Mouse (Mus musculus) left cerebral cortex, postnatal 4 days (tissue): Measurements from ENCODE around the gene Ess2. TPM values are rescaled to one million over a fixed set of nuclear protein-coding genes. Genes with fewer than 3 reads are reported as not detected.
"Not testable (repeated sequence)": the region's sequence is repeated elsewhere in the genome, so short reads cannot be mapped to it uniquely, and the experiment has no call there.

Experiments used
- DNase-seq: peaks from one replicate; pipeline ENCODE4 v3.0.0-alpha.2; 2022
- intact Hi-C: fragments of 180-260 bp; cut with DNase I; formaldehyde crosslinking; loops from one replicate; pipeline ENCODE4 v1.15.1; 2025
- total RNA-seq, 2 experiments: library from RNA; stranded (reverse); gene quantifications; 2 replicates each; pipeline ENCODE4 v1.2.3; 2021

Ess2 gene
- 10 to 100 TPM; 40.7 to 45.1 TPM for total RNA-seq

DNA sequence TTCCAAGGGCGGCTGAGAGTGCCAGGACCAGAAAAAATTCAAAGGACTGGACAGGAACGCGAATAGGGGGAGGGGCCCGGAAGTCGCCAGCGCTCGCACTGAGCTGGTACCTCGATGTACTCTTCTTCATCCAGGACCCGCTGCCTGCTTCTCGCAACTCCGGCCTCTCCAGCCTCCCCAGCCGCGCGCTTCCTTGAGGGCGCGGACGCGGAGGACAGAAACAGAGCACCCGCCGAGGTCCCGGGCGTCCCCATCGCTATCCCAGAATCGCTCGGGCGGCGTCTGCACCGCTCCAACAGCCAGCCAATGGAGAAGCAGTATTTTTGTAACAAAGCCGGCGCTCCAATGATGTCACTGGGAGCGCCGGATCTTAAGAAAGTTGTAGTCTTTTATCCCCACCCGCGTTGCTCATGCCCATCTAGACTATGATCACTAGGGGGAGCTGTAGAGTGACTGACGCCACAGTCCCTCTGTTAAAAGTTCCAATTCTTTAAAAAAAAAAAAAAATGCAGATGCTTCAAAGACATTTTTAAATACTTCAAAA lies at the start of gene Ess2:
Gene Ess2 (minus strand): TSS at position 297 of the 544 bp plus-strand sequence.
- DNase-seq = peak; percentile 89
- intact Hi-C loops = no loop called here

DNA sequence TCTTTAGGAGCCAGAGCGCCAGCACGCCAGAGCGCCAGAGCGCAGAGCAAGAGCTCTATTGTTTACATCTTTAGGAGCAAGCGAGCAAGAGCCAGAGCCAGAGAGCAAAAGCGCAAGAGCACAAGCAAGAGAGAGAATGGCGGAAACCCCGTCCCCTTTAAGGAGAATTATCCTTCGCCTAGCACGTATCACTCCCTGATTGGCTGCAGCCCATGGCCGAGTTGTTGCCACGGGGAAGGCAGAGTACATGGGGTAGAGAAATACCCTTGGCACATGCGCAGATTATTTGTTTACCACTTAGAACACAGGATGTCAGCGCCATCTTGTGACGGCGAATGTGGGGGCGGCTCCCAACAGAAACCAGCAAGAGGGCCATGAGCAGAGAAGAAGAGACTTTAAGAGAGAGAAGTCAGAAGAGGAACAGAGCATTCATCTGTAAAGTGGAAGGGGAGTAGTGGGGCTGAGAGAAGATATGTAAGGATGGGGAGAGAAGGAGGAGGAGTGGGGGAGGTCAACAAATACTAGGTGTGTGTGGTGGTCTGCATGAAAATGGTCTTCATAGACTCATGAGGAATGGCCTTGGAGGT lies 45.0 kb upstream of the Ess2 start:
- DNase-seq, intact Hi-C loops: not testable (repeated sequence)

DNA sequence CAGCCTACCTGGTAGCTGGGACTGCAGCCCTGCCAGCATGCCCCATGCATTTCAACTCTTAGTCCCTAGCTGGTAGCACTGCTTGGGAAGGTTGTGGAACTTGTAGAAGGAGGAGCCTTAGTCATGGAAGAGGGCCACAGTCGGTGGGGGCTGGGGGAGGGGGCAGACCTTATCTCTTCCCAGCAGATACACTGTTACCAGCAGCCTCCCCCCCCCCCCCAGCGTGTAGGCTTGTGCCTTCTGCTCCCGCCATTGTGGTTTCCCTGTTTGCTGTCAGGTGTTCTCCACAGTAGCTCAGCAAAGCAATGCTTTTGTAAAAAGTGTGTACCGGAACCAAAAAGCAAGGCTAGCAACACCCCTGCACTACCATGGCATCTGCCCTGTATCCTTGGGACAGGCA lies 40.5 kb upstream of the Ess2 start:
- intact Hi-C loops = no loop called here
- DNase-seq = no peak

DNA sequence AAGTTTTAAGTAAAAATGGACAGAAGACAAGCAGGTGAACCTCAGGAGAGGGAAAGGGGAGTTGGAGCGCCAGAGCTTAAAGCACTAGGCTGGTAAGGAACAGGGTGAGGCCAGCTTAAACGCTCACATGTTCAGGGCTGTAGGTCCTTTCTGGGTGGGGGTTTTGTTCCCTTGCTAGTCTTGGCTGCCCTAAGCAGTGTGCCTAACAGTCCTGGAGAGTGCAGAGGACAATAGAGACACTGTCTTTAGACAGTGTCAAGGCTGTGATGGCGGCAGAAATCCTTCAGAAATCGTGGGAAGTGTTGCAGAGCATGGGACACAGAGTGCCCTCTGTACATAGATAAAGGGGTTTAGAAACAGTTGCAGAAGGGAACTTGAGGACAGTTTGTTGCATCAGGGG lies 38.9 kb upstream of the Ess2 start:
- no peak for DNase-seq
- intact Hi-C loops = no loop called here

DNA sequence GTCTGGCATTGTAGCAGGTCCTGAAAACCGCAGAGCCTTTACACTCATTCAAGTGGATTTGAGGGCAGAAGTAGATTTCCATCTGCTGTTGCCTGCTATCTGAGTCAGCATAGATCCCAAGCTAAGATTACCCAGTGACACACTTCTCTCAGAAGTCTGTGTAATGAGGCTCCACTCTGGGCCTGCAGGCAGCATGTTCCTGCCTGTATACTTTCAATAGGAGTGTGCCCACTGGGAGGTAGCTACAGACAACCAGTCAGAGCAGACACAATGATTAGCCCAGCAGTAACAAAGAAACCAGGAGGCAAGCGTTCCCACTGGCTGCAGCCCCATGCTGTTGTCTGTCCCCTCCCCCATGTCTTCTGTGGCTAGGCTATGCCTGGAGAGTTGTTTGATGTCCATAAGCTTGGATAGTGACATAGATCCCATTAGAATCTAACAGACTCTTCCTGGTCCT lies 38.3 kb upstream of the Ess2 start:
- DNase-seq = no peak
- intact Hi-C loops = no loop called here

DNA sequence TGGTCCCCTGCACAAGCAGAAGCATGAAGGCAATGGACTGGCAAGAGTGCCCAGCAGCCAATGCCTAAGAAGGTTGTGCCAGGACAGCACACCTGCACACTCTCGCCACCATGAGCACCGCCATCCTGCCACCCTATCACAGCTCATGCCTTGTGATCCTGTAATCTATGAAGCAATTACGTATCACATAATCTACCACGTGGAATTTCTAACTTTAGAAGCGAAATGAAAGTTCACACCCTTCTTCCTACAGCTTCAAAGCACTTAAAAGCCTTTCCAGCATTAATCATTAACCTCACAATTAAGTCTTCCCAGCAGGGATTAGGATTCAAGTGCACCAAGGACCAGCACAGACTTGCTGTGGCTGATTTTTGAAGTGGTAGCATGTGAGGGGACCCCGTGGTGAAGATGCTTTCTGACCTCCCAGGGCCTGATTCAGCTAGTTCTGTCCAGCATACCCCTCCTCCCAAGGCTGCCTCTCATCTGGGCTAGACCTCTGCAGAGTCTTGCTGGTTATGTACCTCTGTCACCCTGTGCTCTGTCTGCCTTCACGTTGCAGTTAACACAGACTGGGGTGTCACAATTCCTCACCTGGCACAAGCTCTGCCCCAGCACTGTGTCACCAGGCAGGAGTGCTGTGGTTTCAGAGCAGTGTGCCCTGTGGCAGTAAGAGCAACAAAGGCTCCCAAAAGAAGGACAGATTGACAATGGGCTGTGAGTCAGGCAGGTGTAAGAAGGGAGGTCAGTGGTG lies 34.1 kb upstream of the Ess2 start:
- intact Hi-C loops = no loop called here
- no peak for DNase-seq

DNA sequence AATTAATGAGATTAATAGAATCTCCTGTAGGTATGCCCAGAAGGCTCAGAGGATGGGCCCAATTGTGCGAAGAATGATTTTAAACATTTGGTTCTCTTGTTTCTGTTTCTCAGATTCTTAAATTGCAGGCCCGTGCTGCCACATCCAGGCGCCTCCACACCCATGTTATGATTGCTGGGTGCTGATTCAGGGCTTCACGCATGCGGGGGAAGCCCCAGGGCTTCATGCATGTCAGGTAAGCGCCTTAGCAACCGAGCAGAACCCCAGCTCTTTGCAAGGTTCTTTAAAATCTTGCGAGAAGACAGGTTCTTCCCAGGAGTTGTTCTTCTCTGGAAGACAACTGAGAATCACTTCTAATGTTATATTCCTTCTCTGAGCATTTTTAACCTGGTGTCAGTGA lies 32.3 kb upstream of the Ess2 start:
- intact Hi-C loops = no loop called here
- no peak for DNase-seq

DNA sequence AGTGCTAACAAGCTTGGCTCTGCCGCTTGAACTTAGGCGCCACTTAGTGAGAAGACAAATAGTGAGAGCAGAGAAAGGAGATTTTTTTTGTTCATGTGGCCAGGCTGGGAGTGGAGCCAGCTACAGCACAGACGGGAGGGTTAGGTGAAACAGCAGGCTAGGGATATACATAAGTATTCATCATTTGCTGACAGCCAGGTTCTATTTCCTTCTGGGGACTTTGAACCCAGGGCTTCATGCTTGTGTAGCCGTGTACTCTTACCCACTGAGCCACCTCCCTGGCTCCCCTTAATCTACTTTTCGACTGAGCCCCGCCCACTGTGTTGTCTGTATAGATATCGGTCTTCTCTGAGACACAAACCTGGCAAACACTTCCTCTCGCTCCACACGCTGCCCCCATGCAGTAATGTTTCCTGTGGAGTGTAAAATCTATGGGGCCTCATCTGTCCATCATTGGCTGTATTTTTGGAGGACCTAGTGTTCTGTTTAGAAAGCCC lies 28.2 kb upstream of the Ess2 start:
- DNase-seq = no peak
- intact Hi-C loops = no loop called here

DNA sequence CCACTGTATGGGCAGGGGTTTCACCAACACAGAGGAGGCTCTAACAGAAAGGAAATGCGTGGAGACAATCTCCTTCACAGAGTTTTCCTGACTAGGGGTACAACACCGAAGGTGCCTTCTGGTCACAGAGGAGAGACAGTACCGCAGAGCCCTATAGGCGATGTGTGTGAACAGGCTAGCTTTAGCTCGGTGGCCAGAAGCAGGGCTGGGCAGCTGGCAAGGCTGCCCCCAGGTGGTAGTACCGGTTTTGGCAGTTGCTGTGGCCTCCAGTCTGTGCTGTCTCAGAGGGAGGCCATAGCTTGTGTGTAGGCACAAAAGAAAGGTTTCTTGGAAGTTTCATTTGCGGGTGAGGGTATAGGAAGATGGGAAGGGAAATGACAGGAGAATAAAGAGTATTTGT lies 27.7 kb upstream of the Ess2 start:
- DNase-seq = peak; percentile 73
- intact Hi-C loops = no loop called here

DNA sequence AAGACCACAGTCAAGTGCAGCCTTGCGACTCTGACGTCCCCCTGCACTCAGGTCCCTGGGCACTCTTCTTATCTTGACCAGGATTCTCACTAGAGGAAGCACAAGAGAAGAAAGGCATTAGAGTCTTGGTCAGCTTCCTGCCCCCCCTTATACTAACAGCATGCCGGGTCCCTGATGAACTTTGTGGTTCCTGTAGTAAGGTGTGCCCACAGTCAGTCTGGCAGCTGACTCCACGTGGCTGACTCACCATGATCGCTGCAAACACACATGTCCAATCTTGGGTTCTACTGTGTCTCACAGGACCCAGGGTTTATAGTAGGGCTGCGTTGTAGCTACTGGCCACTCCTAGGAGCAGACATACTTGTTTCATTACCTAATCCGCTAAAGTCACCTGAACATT lies 27.0 kb upstream of the Ess2 start:
- intact Hi-C loops = no loop called here
- DNase-seq = no peak

DNA sequence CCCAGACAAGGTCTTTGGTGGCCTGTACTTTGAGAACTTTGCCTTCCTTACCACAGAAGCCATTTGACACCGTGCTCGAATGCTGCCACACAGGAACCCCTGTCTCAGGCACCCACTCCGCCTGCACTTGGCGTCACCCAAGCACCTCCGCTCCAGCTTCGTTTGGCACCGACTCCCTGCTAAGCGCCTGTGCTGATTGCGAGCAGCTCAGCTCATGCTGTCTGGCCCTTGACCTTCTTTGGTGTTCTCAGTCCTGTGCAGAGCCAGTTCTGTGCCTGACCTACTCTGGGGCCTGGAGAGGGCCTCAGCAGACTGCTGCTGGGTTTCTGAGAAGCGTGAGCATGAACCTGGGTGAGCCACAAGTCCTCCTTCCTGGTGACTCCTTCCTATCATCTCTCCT lies 25.6 kb upstream of the Ess2 start:
- intact Hi-C loops = no loop called here
- DNase-seq = no peak

DNA sequence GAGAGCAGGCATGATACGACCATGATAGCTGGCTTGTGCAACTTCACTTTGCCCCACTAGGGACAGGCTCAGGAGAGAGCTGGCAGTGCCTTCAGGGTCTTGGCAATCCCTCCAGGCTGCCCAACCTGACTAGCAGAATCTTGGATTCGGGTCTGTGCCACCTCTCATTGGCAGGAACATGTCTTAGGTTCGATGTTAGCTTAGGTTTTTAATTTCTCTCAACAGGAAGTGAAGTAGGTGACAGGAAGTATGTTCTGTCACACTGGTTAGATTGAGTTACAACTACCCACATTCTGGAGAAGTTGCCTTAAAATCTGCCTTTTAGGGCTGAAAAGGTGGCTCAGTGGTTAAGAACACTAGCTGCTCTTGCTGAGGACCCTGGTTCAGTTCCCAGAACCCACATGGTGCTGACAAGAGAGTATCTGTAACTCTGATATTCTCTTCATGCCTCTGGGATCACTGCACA lies 23.3 kb upstream of the Ess2 start:
- no peak for DNase-seq
- intact Hi-C loops = no loop called here

DNA sequence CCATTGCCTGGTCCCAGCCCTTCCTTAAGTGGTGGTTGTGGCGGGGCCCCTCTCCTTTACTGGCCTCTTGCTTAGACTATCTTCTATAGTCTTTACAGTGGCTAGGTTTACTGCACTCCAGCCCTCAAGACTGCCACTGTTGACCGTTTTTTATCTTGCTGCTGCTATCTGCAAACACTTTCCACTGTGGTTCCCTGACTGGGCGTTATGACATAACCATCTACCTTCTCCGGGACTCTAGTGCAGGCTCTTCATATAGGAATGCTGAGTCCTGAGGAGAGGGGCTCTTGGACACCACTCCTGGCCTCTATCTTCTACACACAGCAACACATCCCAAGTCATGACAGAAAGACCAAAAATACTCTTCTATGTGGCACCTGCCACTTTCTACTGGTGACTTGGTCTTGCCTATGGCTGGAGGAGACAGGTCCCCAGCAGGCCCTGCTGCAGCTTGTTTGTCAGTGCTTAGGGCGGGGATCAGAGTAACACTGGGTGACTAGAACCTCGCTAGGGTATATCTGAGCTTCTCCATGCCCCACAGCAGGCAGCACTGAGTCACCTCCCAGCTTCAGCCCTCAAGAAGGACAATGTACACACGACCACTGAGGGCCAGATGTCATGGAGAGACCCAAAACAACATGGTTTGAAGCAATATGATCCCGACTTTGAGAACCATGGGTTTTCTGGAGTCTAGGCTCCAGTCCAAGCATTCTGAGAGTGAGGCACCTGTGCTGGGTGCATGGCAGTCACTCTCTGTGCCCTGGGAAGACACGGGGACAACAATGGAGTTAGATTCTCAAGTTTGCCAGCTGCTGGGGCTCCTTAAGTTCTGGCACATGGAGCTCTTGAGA lies 22.7 kb upstream of the Ess2 start:
- no peak for DNase-seq
- intact Hi-C loops = no loop called here

DNA sequence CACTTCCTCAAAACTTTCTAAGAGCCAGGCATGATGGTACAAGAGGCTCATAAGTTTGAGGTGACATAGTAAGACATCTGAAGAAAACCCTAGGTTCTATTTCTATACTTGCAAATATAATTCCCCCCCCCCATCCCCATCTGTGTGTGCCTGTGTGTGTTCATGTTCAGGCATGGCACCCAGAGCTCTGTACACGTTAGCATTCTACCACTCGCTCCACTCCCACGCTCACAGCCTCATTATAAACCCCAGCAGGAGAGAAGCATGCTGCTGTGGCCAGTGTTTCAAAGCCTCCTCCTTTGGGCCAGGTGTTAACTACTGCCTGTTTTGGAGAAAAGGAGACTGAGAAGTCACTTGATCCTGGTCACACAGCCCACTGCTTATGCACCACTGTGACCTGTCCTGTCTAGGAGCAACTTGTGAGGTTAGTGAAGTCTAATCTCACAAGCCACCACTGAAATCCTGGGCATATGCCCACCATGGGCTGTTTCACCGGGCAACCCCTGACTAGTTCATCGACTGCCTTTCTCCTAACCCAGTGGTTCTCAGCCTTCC lies 20.8 kb upstream of the Ess2 start:
- intact Hi-C loops = no loop called here
- no peak for DNase-seq

DNA sequence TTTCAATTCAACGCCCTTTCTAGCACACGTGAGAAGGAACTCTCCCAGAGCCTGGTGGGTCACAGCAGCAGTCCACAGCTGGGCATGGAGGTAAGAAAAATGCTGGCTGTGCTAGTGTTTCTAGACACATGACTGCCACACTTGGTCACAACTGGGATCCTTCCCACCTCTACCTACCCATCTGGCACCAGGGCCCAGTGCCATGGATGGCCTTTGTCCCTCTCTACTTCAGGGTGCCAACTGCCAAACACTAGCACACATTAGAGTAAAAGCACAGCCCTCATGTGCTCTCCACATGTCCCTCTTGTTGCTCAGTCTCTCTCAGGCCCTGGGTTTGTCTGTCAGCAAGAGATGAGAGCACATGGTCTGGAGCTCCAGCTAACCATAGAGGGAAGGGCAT lies 18.5 kb upstream of the Ess2 start:
- peak; percentile 38 for DNase-seq
- intact Hi-C loops = loop anchor here (10.0 kb wide), 1 partner anchor 285 kb away; the partner anchor contains the start of gene Ccdc188

DNA sequence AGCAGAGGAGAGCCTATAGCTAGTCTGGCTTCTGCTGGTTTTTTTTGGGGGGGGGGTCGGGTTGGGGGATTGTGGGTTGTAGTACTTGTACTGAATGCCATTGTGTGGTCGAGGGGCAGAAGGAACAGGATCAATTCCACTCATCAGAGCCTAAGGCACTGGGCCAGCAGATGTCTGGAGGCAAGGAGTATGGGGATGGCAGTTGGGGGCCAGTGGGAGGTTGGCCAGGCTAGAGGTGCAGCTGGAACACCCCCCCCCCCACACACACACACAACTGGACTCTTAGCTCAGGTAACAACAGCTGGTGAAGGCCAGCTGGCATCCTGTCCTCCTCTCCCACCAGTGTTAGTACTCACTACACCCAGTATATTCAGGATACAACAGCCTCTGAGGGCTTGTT lies 18.1 kb upstream of the Ess2 start:
- peak; percentile 55 for DNase-seq
- intact Hi-C loops = loop anchor here (10.0 kb wide), 1 partner anchor 286 kb away; the partner anchor contains the start of gene Ccdc188

DNA sequence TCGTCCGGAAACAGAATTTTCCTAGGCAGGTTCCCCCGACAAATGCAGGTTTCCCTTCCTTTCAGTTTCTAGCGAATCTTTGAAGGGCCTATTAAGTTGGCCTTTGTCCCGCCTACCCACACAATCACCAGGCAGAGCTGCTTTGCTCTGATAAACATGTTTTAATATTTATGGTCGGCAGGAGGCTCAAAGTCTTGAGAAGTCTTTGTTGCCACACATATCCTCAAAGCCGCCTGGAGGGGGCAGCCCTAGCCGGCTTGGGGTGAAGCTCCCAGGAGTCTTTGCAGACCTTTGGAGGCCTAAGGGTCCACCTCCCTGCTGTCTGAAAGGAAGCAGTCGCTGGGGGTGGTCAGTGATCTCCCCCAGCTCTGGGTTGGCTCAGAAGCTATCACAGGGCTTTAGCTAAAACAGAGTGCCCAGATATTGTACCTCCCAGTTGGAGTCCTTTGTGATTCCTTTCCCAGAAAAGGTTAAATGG lies 17.5 kb upstream of the Ess2 start:
- DNase-seq = peak; percentile 71
- intact Hi-C loops = loop anchor here (10.0 kb wide), 1 partner anchor 286 kb away; the partner anchor contains the start of gene Ccdc188

DNA sequence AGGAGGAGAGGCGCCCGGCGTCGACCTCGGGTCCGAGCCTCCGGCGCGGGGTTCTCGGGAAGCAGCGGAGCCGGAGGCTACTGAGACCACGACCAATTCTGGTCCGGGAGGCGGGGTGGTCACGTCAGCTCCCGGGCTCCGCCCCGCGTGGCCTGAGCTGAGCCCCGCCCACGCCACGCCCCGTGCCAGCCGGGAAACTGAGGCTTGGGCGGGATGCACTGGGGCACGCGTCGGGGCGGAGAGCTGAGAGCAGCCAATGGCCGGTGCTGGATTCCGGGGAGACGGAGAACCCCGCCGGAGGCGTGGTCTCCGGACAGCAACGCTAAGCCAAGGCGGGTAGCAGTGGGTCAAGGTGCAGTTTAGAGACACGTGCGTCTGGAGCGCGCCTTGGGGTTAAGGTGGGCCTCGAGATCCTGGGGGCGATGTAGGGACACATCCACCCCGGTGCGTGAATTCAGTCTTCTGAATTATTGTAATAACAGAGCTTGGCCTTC lies 17.0 kb upstream of the Ess2 start, which contains the start of gene Slc25a1:
Gene Slc25a1 (minus strand): TSS at position 133 of the 494 bp plus-strand sequence.
- intact Hi-C loops = loop anchor here (10.0 kb wide), 1 partner anchor 287 kb away; the partner anchor contains the start of gene Ccdc188
- peak; percentile 74 for DNase-seq

DNA sequence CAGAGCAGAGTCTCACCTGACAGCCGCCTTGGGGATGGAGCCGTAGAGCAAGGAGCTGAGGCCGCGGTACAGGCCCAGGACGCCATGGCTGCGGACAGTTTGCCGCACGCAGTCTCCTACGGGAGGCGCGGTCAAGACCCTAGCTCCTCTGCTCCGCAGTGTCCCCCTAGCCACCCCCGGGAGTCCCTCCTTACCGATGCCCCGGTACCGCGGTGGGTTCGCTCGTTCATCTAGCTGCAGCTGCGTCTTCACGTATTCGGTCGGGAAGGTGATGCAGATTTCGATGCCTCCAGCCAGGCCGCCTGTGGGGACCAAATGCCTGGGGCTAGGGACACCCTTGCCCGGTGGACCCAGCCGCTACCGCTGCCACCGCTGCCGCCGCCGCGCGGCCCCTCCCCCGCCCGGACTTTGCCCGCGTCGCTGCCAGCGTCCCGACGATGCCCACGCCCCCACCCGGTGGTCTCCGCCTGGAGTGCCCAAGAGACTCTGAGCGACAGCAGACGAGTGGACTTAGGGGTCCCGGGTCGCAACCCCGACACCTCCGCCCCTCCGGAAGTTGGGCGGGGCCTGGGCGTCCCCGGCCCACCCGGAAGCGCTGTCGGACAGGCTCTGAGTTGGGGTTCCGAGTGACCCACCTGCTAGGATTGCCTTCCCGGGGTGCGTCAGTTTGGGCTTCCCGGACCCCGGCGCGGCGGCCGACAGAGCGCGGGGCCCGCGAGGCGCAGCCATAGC lies 16.4 kb upstream of the Ess2 start:
- DNase-seq = peak; percentile 44
- intact Hi-C loops = loop anchor here (10.0 kb wide), 1 partner anchor 287 kb away; the partner anchor contains the start of gene Ccdc188
